Mouse (Mus musculus): ENCODE measurements around the gene 2310009B15Rik.

The 2310009B15Rik gene

GRCm38 (mm10) chr1:138856101-138856950 is at the start of gene 2310009B15Rik:
TSS of gene 2310009B15Rik (minus strand) at chr1:138856852.
- peak; percentile 91 for DNase-seq (ENCODE audit: low spot score)

GRCm38 (mm10) chr1:138906256-138906655 is 49.6 kb upstream of the 2310009B15Rik start:
- no peak for DNase-seq (ENCODE audit: low spot score)

- DNase-seq (ENCODE audit: low spot score): peak; percentile 43
Measured at GRCm38 (mm10) chr1:138905092-138905765, 48.6 kb upstream of the 2310009B15Rik start.

GRCm38 (mm10) chr1:138903894-138904293 is 47.2 kb upstream of the 2310009B15Rik start:
- DNase-seq (ENCODE audit: low spot score): no peak

- DNase-seq (ENCODE audit: low spot score): no peak
Measured at GRCm38 (mm10) chr1:138901431-138902117, 44.9 kb upstream of the 2310009B15Rik start.

GRCm38 (mm10) chr1:138896088-138896487 is 39.4 kb upstream of the 2310009B15Rik start:
- DNase-seq (ENCODE audit: low spot score): no peak

GRCm38 (mm10) chr1:138877470-138878254 is 21.0 kb upstream of the 2310009B15Rik start:
- no peak for DNase-seq (ENCODE audit: low spot score)

- no peak for DNase-seq (ENCODE audit: low spot score)
Measured at GRCm38 (mm10) chr1:138876371-138877045, 19.9 kb upstream of the 2310009B15Rik start.

- DNase-seq (ENCODE audit: low spot score): no peak
Measured at GRCm38 (mm10) chr1:138850823-138851222, 5.8 kb downstream of the 2310009B15Rik start.

GRCm38 (mm10) chr1:138850161-138850539 is 6.5 kb downstream of the 2310009B15Rik start:
- no peak for DNase-seq (ENCODE audit: low spot score)

GRCm38 (mm10) chr1:138849531-138850160 is 7.0 kb downstream of the 2310009B15Rik start:
- DNase-seq (ENCODE audit: low spot score): no peak

- peak; percentile 48 for DNase-seq (ENCODE audit: low spot score)
Measured at GRCm38 (mm10) chr1:138848511-138849109, 8.0 kb downstream of the 2310009B15Rik start, which contains the start of gene Lhx9. TSS of gene Lhx9 (minus strand) at chr1:138848577.

GRCm38 (mm10) chr1:138848026-138848425 is 8.6 kb downstream of the 2310009B15Rik start:
- no peak for DNase-seq (ENCODE audit: low spot score)

GRCm38 (mm10) chr1:138847146-138847545 is 9.5 kb downstream of the 2310009B15Rik start:
- DNase-seq (ENCODE audit: low spot score): no peak

GRCm38 (mm10) chr1:138846581-138846980 is 10.1 kb downstream of the 2310009B15Rik start:
- no peak for DNase-seq (ENCODE audit: low spot score)

- no peak for DNase-seq (ENCODE audit: low spot score)
Measured at GRCm38 (mm10) chr1:138846131-138846530, 10.5 kb downstream of the 2310009B15Rik start.

- DNase-seq (ENCODE audit: low spot score): no peak
Measured at GRCm38 (mm10) chr1:138845481-138845880, 11.2 kb downstream of the 2310009B15Rik start.

GRCm38 (mm10) chr1:138844166-138844565 is 12.5 kb downstream of the 2310009B15Rik start:
- no peak for DNase-seq (ENCODE audit: low spot score)

GRCm38 (mm10) chr1:138843361-138844091 is 13.1 kb downstream of the 2310009B15Rik start:
- DNase-seq (ENCODE audit: low spot score): peak; percentile 21
